Mouse (Mus musculus): ENCODE measurements at regions not wholly inside any gene's neighbourhood (a gene's known extent, or its start where the extent isn't known, plus 50 kb on each side); places are given as distances from the start of the nearest gene placed in this dataset.

- no peak for ATAC-seq (ENCODE audit: poor library complexity, severe bottlenecking)
Measured at GRCm38 (mm10) chr2:75472489-75472888, 186.6 kb upstream of the Hnrnpa3 start.

GRCm38 (mm10) chr2:75474509-75474908, 184.6 kb upstream of the Hnrnpa3 start:
- no peak for ATAC-seq (ENCODE audit: poor library complexity, severe bottlenecking)

- ATAC-seq (ENCODE audit: poor library complexity, severe bottlenecking) = no peak
Measured at GRCm38 (mm10) chr2:75476350-75476749, 182.7 kb upstream of the Hnrnpa3 start.

GRCm38 (mm10) chr2:75477076-75477475, 182.0 kb upstream of the Hnrnpa3 start:
- ATAC-seq (ENCODE audit: poor library complexity, severe bottlenecking) = no peak

- ATAC-seq (ENCODE audit: poor library complexity, severe bottlenecking) = no peak
Measured at GRCm38 (mm10) chr2:75479546-75479945, 179.5 kb upstream of the Hnrnpa3 start.

- ATAC-seq (ENCODE audit: poor library complexity, severe bottlenecking) = no peak
Measured at GRCm38 (mm10) chr2:75481863-75482262, 177.2 kb upstream of the Hnrnpa3 start.

- no peak for ATAC-seq (ENCODE audit: poor library complexity, severe bottlenecking)
Measured at GRCm38 (mm10) chr2:75482484-75482883, 176.6 kb upstream of the Hnrnpa3 start.

- no peak for ATAC-seq (ENCODE audit: poor library complexity, severe bottlenecking)
Measured at GRCm38 (mm10) chr2:75484951-75485350, 174.1 kb upstream of the Hnrnpa3 start.

- no peak for ATAC-seq (ENCODE audit: poor library complexity, severe bottlenecking)
Measured at GRCm38 (mm10) chr2:75491150-75491549, 167.9 kb upstream of the Hnrnpa3 start.

- ATAC-seq (ENCODE audit: poor library complexity, severe bottlenecking) = no peak
Measured at GRCm38 (mm10) chr2:75491789-75492500, 167.1 kb upstream of the Hnrnpa3 start.

- no peak for ATAC-seq (ENCODE audit: poor library complexity, severe bottlenecking)
Measured at GRCm38 (mm10) chr2:75492501-75492898, 166.6 kb upstream of the Hnrnpa3 start.

- ATAC-seq (ENCODE audit: poor library complexity, severe bottlenecking) = no peak
Measured at GRCm38 (mm10) chr2:75496606-75497240, 162.3 kb upstream of the Hnrnpa3 start.

GRCm38 (mm10) chr2:75510223-75510622, 148.8 kb upstream of the Hnrnpa3 start:
- no peak for ATAC-seq (ENCODE audit: poor library complexity, severe bottlenecking)

- no peak for ATAC-seq (ENCODE audit: poor library complexity, severe bottlenecking)
Measured at GRCm38 (mm10) chr2:75512422-75513170, 146.5 kb upstream of the Hnrnpa3 start.

GRCm38 (mm10) chr2:75514171-75514570, 144.9 kb upstream of the Hnrnpa3 start:
- no peak for ATAC-seq (ENCODE audit: poor library complexity, severe bottlenecking)

- no peak for ATAC-seq (ENCODE audit: poor library complexity, severe bottlenecking)
Measured at GRCm38 (mm10) chr2:75516223-75516622, 142.8 kb upstream of the Hnrnpa3 start.

GRCm38 (mm10) chr2:75517096-75517495, 142.0 kb upstream of the Hnrnpa3 start:
- no peak for ATAC-seq (ENCODE audit: poor library complexity, severe bottlenecking)

GRCm38 (mm10) chr2:75518607-75519006, 140.5 kb upstream of the Hnrnpa3 start:
- ATAC-seq (ENCODE audit: poor library complexity, severe bottlenecking) = no peak

- no peak for ATAC-seq (ENCODE audit: poor library complexity, severe bottlenecking)
Measured at GRCm38 (mm10) chr2:75525562-75525961, 133.5 kb upstream of the Hnrnpa3 start.

GRCm38 (mm10) chr2:75528706-75529105, 130.4 kb upstream of the Hnrnpa3 start:
- ATAC-seq (ENCODE audit: poor library complexity, severe bottlenecking) = no peak

- ATAC-seq (ENCODE audit: poor library complexity, severe bottlenecking) = no peak
Measured at GRCm38 (mm10) chr2:75538114-75538513, 120.9 kb upstream of the Hnrnpa3 start.

- no peak for ATAC-seq (ENCODE audit: poor library complexity, severe bottlenecking)
Measured at GRCm38 (mm10) chr2:75539726-75540125, 119.3 kb upstream of the Hnrnpa3 start.
